ENCODE assay signal across 10 mouse cellular contexts in genomic region chr5:139687646-139688045, GRCm38 (mm10). TPM values are rescaled to one million over a fixed set of nuclear protein-coding genes. Genes with fewer than 3 reads are reported as not detected.
A peak's percentile ranks its signal among the peaks of the same experiment; 100 is the strongest.
DNase-seq lines count a peak whose midpoint lies in the region; ATAC-seq lines count a peak whose summit lies in the region.
"Had no signal": no experiment of that assay in that cellular context is flagged by ENCODE, and none has a peak within 500 bp of the region (broad histone marks: within the 10 kb centered on the region; RNA-seq: fewer than 3 reads in every experiment).

No protein-coding gene starts in this region.

- peaks cover 6% of the 10 kb centered on the region; the same call in 1 of the 2 replicates for H3K4me1 ChIP-seq in limb, embryonic 11.5 days (ENCODE audit: control insufficient read depth, insufficient read depth, low read length)

- no peak overlapping the region for H3K4me3 ChIP-seq in limb, embryonic 11.5 days (ENCODE audit: low read depth, low read length)
- H3K4me3 ChIP-seq: erythroblast, embryonic 14.5 days; lung, embryonic 15.5 days had no signal

- ATAC-seq in limb, embryonic 11.5 days (ENCODE audit: insufficient number of reproducible peaks, low FRiP score, low TSS enrichment, low read depth) = no peak

- H3K27me3 ChIP-seq in limb, embryonic 11.5 days (ENCODE audit: control insufficient read depth, insufficient read depth, low read length) = 0 out of 2 replicates have a peak, but pooled peaks cover 11% of the 10 kb centered on the region
- H3K27me3 ChIP-seq in splenic B cell, adult 2 months (ENCODE audit: control insufficient read depth, insufficient read depth, low read length, poor library complexity, severe bottlenecking) = no peaks in the 10 kb centered on the region

- peak; percentile 58 for DNase-seq in heart, postnatal 4 days
- no peak for DNase-seq in heart, adult 8-10 months (ENCODE audit: low spot score)
- DNase-seq in urinary bladder, adult 18-20 months (ENCODE audit: low spot score in 2 of 2) = peak; percentile 25 to 34
- DNase-seq in urinary bladder, postnatal 10 days (ENCODE audit: low spot score) = no peak
- DNase-seq in cerebellum, postnatal 25 days = peak; percentile 71 to 81
- DNase-seq in limb, embryonic 11.5 days (ENCODE audit: low spot score) = peak; percentile 70
- DNase-seq in splenic B cell, adult 2 months (ENCODE audit: low read depth, low spot score) = peak; percentile 28
- DNase-seq in frontal cortex, postnatal 25 days (ENCODE audit: low spot score in 2 of 2) = no peak

- H3K4me2 ChIP-seq in limb, embryonic 11.5 days (ENCODE audit: low read depth, severe bottlenecking) = no peak overlapping the region
- H3K4me2 ChIP-seq: lung, embryonic 15.5 days had no signal

- H3K36me3 ChIP-seq in limb, embryonic 11.5 days (ENCODE audit: control insufficient read depth, insufficient read depth, low read length) = no peaks in the 10 kb centered on the region
- H3K36me3 ChIP-seq in splenic B cell, adult 2 months (ENCODE audit: control insufficient read depth, insufficient read depth, low read length, poor library complexity, severe bottlenecking) = no peaks in the 10 kb centered on the region
- H3K36me3 ChIP-seq: lung, embryonic 15.5 days had no signal

- no peak overlapping the region for H3K27ac ChIP-seq in limb, embryonic 11.5 days (replicated peaks; ENCODE audit: low read depth, low read length)
- H3K27ac ChIP-seq: lung, embryonic 15.5 days had no signal

- 6% methylated on average over 13 of the region's 13 CpGs for WGBS in limb, embryonic 11.5 days

- no peak overlapping the region for H3K9ac ChIP-seq in limb, embryonic 11.5 days (ENCODE audit: low read length)
- H3K9ac ChIP-seq: lung, embryonic 15.5 days had no signal

- no peaks in the 10 kb centered on the region for H3K9me3 ChIP-seq in limb, embryonic 11.5 days (ENCODE audit: control insufficient read depth, low read length)
- H3K9me3 ChIP-seq: lung, embryonic 15.5 days had no signal

RNA-seq across cellular contexts. Expression of gene Micall2, which starts 48.5 kb away (rescaled TPM):
- total RNA-seq in heart, postnatal 4 days (2021) = 1 to 10 TPM; 4.7 to 5.6 TPM
- 1 to 10 TPM; 1.3 to 2.6 (median 1.9) TPM for total RNA-seq in heart, adult 8-10 months (2022)
- polyA plus RNA-seq in limb, embryonic 11.5 days (2014; fragmentation: Nextera tagmentation; extraction: Ambion mirVana) = 6.6 and 7.8 TPM in 2 replicates

Comparison
In these comparisons a context has a peak if more than half of its experiments do, and no peak if none do; other contexts are left out.
1. DNase-seq: peak in heart, postnatal 4 days (single experiment), urinary bladder, adult 18-20 months (2 of 2), cerebellum, postnatal 25 days (2 of 2), limb, embryonic 11.5 days (single experiment) and splenic B cell, adult 2 months (single experiment); none in heart, adult 8-10 months (single experiment), urinary bladder, postnatal 10 days (single experiment) and frontal cortex, postnatal 25 days (0 of 2).